Mouse (Mus musculus): ENCODE data around the gene Mrc2.

The Mrc2 gene

DNA sequence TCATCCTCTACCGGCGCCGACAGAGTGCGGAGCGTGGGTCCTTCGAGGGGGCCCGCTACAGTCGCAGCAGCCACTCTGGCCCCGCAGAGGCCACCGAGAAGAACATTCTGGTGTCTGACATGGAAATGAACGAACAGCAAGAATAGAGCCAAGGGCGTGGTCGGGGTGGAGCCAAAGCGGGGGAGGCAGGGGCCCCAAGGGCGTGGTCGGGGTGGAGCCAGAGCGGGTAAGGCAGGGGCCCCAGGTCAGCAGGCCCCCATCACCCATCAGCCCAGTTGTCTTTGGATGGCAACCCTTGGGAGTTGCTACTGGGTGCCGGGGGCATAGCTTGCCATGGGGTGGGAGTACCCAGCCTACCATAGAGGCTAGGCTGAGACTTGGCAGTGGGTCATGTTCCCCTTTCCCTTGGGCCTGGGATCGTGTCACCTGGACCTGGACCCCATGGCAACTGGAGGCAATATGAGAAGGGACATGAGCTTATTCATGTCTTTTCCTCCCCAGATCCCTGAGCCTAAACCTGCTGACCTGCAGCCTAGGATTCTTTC, 57.4 kb downstream of the Mrc2 start:
- no peak for DNase-seq (ENCODE audit: low read depth, low spot score)

DNA sequence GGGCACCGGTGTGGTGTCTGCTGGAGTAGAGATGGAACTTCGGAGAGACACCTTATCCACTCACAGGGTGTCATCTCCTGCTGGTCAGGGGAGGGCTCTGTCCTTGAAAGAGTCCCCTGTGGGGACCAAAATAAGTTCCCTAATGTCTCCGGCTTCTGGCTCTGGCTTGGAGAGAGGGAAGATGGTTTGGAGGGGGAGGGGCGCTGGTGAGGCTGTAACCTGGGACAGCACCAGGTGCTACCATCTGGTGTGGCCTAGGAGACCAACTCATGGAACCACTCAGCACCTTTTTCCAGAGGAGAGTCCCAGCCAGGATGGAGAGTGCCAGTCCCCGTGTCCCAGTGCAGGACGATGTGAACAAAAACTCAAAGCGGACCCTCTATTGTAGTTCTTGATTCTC, 58.2 kb downstream of the Mrc2 start:
- DNase-seq (ENCODE audit: low read depth, low spot score): no peak

DNA sequence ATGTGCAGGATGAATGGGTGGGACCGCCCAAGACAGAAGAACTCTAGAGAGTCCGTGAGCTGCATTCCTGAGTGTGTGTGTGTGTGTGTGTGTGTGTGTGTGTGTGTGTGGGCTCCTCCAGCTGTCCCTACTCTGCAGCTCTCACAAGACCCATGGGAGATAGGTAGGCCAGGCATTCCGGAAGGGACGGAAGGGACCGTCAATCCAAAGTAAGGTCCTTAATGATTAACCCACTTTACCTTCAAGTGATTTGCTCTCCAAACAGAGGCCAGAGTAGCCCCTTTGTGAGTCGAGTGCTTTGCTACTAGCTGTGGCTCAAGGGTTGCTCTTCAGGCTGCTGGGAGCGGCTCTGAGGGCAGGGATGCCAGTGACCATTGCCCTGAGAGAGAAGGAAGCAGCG, 59.7 kb downstream of the Mrc2 start:
- no peak for DNase-seq (ENCODE audit: low read depth, low spot score)

DNA sequence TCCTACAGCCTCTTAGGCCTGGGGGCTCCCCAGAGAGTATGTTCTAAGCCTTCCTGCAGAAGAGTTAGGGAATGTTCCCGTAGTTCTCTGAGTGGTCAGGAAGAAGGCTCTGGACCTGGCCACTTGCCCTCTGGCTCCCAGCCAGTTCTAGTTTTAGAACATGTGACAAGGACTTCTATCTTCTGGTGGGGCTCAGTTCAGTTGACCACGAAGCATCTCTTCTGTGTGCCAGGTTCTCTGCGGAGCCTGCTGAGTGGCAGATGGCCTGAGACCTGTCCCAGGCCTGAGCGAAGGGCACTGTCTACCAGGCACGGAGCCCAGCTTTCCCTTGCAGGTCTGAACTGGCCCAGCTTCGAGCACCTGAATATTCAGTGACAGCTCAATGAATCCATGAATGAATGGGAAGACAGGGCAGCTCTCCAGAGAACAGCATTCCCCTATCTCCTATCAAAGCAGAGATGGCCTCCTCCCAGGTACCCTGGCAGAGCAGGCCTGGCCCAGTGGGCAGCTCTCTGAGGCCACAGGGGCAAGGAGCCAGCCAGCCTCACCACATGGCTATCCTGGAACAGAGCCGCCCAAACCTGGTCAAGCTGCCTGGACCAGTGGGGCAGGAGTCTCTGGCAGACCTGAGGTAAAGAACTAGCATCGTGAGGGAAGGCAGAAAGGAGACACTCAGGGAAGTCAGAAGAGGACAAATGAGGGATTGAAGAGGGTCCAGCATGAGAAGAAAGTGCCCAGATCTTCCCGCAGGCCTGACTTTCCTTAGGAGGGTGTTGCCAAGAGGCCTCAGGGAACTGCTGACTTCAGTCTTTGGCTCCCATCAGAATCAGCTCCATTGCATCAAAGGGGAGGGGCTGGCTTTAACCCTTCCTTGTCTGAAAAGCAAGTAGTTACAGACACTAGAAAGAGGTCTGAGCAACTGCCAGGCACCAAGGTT, 60.8 kb downstream of the Mrc2 start:
- no peak for DNase-seq (ENCODE audit: low read depth, low spot score)

DNA sequence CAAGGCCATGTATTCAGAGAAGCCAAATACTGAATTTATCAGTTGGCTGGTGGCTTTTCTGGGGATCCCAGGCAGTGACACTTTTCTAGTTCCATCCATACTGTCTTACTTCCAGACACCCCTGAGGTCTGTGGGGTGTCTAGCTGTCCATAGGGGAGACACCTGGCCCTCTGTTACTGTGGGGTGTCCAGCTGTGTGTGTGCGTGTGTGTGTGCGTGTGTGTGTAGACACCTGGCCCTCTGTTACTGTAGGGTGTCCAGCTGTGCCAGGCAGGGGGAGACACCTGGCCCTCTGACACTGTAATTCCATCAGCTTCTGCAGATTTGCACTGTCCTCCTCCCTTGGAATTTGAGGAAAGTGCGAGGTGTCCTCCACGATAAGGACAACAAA, 61.4 kb downstream of the Mrc2 start:
- no peak for DNase-seq (ENCODE audit: low read depth, low spot score)

DNA sequence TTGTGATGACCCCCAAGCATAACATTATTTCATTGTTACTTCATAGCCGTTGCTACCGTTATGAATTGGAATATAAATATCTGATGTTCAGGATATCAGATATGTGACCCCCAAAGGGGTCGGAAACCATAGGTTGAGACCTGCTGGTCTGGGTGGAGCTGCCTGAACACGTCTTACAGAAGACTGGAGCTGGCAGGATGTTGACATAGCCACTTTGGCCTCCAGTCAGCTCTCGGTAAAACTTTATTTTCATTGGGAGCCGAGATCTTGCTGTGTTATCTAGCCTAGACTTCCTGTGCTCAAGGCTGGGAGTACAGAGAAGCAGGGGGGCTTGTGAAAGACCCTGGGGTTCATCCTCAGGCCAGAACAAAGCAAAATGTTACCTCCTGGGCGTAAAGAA, 63.9 kb downstream of the Mrc2 start:
- DNase-seq (ENCODE audit: low read depth, low spot score): no peak

DNA sequence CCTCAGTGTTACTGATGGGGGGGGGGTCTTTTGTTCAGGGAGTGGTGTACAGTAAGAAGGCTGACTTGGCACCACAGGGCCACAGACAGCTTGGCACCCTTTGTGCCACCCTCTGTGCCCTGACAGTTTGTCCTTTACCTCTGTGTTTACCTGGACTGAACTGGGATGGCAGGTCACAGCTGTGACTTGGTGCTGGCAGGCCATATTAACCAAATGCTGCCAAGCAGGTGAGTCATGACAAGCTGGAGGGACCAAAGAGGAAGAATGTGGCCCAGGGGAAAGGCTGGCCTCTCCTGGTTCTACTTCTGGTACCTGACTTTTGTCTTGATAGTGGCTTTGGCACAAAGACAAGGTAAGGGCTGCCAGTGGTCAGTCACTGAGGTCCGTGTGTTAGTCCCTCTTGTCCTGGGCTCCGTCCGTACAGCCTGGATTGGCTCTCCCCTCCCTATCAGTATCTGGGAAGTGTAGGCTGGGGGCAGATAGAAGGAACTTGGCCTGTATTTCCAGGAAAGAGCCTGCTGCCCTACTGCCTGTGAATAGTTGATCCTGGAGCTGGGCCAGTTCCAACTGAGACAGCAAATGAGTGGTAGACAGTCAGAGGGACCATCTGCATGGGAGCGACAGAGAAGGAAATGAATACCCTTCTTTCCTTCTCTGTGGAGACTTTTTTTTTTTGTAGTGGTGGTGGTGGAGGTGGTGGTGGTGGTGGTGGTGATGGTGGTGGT, 69.8 kb downstream of the Mrc2 start:
- DNase-seq (ENCODE audit: low read depth, low spot score): no peak

DNA sequence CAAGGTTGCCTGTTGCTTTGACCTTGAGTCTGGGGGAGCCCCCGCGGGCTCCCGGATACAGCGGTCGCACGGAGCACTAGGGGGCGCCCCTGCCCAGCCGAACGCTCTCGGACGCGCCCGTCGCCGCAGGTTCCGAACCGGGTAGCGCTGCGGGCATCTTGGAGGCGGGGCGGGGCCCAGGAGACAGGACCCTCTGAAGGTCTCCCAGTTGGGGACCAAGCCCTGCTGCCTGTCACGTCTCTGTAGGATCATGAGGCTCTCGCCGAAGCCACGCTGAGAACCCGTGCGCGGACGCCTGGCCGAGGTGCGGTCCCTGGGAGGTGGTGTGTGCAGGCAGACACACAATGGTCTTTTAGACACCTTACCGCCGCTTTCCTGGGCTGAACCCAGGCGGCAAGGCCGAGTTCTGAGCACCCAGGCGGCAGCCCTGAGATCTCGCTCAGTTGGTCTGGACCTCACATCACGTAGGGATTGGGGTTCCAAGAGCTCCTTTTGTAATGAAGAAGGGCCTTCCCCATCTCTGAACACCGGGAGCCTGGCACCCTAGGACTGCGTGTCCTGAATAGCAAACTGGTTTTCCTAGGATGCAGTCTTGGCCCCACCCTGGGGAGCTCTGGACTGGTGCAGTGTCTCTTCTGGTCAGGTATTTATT, 70.6 kb downstream of the Mrc2 start:
- peak; percentile 33 for DNase-seq (ENCODE audit: low read depth, low spot score)

DNA sequence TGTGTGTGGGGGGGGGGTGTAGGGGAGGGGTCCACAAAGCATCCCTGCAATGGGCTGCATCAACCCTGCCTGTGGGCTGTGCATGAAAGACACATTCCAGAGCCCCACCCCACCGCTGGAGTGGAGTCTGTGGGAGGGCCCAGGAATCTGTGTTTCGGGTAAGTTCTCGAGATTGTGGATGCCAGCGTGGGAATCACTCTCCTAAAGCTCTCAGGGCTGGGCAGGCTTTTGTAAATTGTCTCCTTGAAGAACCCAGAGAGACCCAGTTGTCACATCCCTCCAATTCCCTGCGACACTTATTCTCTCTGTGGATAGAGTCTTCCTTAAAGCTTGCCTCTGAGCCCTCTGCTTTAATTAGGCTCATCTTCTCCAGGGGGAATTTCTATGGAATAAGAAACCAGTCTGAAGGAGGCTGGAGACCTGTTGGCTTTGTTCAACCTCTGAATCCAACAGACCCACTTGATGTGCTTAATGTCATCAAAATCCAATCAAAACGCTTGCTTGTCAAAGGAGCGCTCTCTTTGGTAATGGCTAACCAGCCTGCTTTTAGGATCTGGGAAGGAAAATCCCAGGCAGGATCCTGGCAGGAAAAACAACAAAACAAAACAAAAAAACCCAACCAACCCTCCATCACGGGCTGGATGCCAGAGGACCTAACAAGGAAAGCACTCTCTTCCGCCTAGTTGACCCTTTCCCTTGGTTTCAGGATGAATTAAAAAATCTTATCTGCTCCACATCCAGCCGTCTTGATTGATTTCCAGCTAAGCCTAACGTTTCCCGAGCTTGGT, 71.3 kb downstream of the Mrc2 start:
- no peak for DNase-seq (ENCODE audit: low read depth, low spot score)

DNA sequence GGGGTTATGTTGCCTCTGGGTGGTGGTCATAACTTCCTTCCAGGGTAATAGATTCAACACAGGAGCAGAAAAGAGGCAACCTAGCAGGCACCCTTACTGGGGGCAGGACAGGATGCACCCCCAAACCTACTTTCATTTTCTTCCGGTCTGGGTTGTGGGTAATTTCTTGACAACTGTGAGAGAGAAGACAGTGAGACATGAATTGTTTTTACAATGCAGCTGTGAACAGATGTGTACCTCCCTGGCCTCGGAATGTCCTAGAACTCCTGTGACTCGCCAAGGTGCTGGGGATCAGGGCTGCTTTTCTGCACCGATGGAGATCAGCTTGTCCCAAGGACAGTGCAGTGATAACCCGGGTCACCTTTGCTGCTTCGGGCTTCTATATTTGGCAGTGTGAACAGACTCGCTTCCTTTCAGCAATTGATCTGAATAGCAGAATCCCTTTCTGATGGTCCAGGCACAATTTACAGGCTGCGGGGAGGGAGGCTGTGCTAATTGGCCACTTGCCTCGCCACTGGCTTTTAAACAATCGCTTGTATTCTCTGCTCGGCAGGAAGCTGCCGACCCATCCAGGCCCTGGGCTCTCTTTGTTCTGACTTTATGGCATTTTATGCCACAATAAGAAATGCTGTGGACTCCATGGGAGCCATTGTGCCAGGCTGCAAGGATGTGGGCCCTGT, 72.1 kb downstream of the Mrc2 start:
- DNase-seq (ENCODE audit: low read depth, low spot score): no peak

DNA sequence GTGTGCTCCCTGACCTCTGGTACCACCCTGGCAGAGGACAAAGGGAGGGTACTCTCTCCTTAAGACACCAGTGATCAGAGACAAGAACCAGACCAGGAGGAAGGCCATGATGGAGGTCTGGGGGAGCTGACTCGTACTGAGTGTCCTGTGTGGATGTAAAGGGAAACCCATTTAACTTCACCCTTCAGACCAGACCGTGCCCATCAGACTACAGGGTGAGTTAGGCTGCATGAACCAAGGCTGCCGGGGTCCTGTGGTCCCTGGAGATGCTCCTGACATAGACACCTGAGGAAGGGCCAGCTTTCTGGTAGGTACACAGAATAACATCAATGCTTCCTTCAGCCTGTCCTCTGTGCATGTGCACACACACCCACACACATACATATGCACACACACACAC, 73.2 kb downstream of the Mrc2 start:
- DNase-seq (ENCODE audit: low read depth, low spot score): no peak

DNA sequence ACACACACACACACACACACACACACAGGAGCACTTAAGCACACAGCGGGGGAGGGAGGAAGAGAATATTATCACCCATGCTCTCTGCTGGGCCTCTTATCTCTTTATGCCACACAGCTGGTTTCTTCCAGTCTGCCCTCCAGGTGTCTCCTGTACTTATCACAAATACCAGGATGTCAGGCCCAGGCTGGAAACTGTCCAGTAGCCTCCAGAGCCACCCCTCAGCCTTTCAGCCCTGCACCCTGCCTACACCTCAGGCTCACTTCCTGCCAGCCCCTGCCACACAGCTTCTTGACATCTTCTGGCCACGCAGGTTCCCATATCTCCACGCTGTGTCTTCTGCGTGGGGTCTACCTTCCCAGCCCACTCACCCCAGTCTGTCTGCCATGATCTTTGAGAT, 73.6 kb downstream of the Mrc2 start:
- no peak for DNase-seq (ENCODE audit: low read depth, low spot score)

DNA sequence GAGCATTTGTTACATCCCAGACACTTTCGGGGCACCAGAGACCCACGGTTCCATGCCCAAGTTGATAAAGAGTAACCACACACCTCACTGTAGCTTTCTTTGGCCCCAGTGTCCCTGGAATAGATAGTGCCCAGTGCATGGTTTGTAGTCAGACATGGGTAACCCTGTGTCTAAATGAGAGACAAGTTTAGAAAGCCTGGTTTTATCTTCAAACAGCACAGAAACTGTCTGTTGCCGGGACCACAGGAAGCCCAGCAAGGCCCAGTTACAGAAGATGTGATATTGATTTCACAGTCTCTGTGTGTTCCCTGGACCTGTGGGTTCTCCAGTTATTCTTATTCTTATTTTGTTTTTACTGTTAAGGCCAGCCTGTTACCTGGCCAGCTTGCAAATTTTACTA, 74.7 kb downstream of the Mrc2 start:
- no peak for DNase-seq (ENCODE audit: low read depth, low spot score)

DNA sequence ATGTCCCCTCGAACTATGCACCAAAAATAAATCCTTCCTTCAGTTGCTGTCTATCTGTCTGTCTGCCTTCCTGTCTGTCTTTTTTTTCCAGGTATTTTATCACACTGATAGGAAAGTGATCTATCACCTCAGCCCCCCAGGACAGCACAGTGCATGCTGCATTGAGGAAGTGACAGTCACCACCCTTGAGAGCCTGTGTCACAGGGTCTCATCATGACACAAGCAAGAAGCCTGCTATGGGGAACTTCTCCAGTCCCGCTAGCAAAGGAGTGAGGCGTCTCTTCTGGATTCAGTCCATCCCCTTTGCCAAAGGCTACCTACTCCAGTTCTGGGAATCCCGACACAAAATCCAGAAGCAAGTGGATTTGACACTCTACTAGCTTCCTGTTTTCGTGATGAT, 76.4 kb downstream of the Mrc2 start:
- no peak for DNase-seq (ENCODE audit: low read depth, low spot score)

DNA sequence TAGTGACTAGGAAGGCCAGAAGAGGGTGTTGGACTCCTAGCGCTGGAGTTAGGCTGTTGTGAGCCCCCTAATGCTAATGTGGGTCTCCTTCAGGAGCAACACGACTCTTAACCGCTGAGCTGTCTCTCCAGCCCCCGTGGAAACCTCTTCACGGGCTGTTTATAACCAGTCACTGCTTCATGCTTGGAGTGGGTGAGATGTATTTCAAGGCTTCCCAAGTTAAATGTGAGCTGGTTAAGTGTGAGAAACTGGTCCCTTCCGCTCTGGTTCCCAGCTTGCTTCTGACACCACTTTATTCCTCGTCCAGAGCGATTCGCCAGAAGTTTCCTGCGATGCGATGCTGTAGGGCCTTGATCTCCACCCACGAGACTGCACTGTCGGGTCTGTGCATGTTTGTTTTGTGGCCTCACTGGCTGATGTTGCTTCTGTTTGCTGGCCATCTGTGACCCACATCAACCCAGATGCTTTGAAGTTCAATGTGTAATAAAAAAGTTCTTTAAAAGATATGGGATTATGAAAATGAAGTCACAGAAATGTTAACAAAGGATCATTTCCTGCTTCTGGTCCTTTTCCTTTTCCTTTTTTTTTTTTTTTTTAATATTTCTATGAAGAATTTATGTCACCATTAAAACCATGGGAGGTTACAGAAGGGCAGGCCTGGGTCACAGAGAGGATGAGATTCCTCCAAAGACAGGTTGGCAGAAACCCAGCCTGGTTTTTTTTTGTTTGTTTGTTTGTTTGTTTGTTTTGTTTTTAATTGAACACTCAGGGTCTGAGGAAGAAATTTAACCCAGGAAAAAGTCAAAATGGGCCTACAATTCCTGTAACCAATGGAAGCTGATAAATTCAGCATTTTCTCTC, 77.3 kb downstream of the Mrc2 start:
- no peak for DNase-seq (ENCODE audit: low read depth, low spot score)

DNA sequence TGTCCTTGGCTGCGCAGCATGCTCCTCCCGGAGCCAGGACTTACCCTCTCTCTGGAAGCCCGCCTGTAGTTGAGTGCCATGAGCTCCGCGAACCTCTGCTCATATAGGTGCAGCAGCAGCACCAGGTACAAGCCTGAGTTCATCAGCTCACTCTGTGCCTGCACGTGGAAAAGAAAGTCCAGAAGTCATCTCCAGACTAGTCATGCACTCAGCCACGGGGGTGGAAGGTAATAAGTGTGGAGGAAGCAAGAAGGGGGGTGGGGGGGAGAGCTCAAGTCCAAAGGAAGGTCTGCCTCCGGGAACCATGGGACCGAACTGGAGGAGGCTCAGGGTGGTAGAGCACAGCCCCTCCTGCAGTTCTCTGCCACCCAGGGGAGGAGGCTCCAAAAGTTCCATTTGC, 79.4 kb downstream of the Mrc2 start:
- DNase-seq (ENCODE audit: low read depth, low spot score): no peak

DNA sequence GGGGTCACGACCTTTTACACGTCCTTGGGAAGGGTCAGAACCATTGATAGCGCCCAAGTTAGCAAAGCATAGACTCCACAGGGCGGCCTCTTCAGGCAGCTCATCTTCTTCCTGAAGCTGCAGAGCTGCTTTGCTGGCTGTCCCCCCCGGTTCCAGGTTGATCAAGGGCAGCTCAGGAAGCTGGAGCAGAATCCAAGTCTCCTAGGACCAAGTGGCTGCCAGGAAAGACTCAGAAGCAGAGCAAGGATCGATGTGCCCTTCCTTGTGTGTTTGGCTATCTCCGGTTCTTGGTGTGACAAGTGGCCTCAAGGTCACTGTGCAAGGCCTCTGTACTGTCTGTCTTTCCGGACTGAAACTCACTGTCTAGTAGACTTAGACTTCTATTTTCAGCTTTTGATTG, 81.4 kb downstream of the Mrc2 start:
- no peak for DNase-seq (ENCODE audit: low read depth, low spot score)

DNA sequence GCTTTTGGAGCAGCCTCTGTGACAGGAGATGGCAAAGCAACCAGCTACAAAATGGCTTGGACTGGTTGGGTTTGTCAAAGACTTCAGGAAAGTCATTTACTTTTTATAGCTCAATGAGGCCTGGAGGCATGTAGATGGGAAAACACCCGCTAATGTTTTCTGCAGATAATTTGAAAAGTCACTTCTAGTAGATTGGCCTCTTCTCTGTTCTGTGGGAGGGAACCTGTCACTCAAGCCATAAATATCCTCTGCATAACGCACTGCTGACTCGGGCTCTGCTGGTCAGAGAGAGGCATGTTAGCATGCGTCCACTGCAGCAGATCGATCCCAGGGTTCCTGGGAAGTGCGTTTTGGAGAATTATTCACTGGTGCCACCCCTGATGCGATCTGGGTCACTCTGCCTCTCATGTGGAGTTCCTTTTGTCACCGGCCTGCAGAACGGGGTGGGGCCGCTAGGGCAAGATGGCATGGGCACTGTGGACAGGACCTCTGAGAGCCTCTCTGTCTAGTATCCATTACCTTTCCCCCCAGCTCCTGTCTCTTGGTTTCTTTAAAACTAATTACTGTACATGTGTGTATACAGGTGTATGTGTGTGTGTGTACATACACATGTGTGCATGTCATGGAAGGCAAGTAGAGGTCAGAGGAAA, 82.2 kb downstream of the Mrc2 start:
- no peak for DNase-seq (ENCODE audit: low read depth, low spot score)

DNA sequence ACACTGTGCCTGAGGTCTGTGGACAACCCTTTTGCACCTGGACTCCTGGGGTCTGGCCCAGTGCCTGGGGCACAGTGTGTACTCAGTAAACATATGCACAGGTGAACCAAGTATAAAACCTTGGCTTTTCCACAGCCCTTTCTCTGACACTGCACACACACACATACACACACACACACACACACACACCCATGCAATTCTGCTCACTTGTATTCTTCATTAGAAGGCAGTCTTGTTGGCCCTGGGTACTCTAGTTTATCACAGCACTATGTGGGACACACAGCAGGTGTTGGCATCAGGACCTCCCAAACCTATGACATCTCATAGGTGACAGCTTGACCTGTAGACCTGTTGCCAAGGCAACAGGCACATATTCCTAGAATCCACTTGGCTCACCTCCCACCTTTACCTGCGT, 83.4 kb downstream of the Mrc2 start:
- no peak for DNase-seq (ENCODE audit: low read depth, low spot score)
